Mouse (Mus musculus): ENCODE results near the gene Ccdc18. TPM values are rescaled to one million over a fixed set of nuclear protein-coding genes. Genes with fewer than 3 reads are reported as not detected.
A peak's percentile ranks its signal among the peaks of the same experiment; 100 is the strongest.

Gene Ccdc18
- total and polyA plus RNA-seq, 3 experiments, result 2.3 to 3.0 TPM; not detected in 1

GRCm38 (mm10) chr5:108211512-108211911, 78.8 kb downstream of the Ccdc18 start:
- DNase-seq (ENCODE audit: low read depth, low spot score), result peak; percentile 28
- Histone ChIP-seq H3K9me3 (replicated peaks; ENCODE audit: insufficient read depth, low read length) (no peaks in the 10 kb centered on the region), H3K9ac (ENCODE audit: control insufficient read depth, low read depth, low read length, poor library complexity, severe bottlenecking) (no peak overlapping the region), H3K27ac (ENCODE audit: control insufficient read depth, low read depth, low read length) (peak overlapping the region; percentile 42; the same call in 1 of the 2 replicates), H3K27me3 (ENCODE audit: control insufficient read depth in 1 of 2, insufficient read depth in 2 of 2, low read length in 2 of 2) (no peaks in the 10 kb centered on the region), H3K79me2 (ENCODE audit: control insufficient read depth, insufficient read depth, low read length, poor library complexity) (no peaks in the 10 kb centered on the region), H3K4me3 (ENCODE audit: control insufficient read depth in 1 of 2, insufficient read depth in 1 of 2, low read depth in 2 of 2, low read length in 2 of 2) (no peak overlapping the region), H3K36me3 (ENCODE audit: control insufficient read depth in 1 of 2, insufficient read depth in 2 of 2, low read length in 2 of 2) (peaks cover 0 to 10% of the 10 kb centered on the region in 2 experiments; a peak in 2 of 4 replicates), H3K4me1 (ENCODE audit: control insufficient read depth in 1 of 2, insufficient read depth in 2 of 2, low read length in 2 of 2) (peaks cover 3 to 4% of the 10 kb centered on the region in 2 experiments; a peak in 3 of 4 replicates)
- TF ChIP-seq NELFE (IDR thresholded peaks at IDR 0.05; ENCODE audit: low read depth, low read length) (no peak), BHLHE40 (IDR thresholded peaks at IDR 0.05; ENCODE audit: borderline replicate concordance, low read depth, low read length) (no peak), ELF1 (IDR thresholded peaks at IDR 0.05; ENCODE audit: low read depth, low read length) (no peak), POLR2AphosphoS2 (IDR thresholded peaks at IDR 0.05; ENCODE audit: low read length) (no peak), NRF1 (IDR thresholded peaks at IDR 0.05; ENCODE audit: insufficient read depth, low read depth, low read length, poor library complexity, severe bottlenecking) (no peak), MAFK (IDR thresholded peaks at IDR 0.05; ENCODE audit: borderline replicate concordance, low read depth, low read length) (no peak), MYB (IDR thresholded peaks at IDR 0.05; ENCODE audit: low read depth, low read length) (no peak), EP300 (IDR thresholded peaks at IDR 0.05; ENCODE audit: low read depth in 1 of 2, low read length in 2 of 2) (peak; percentile 36 to 58)

GRCm38 (mm10) chr5:108214928-108215327, 82.3 kb downstream of the Ccdc18 start:
- Histone ChIP-seq H3K79me2 (ENCODE audit: control insufficient read depth, insufficient read depth, low read length, poor library complexity) (no peaks in the 10 kb centered on the region), H3K27me3 (ENCODE audit: control insufficient read depth in 1 of 2, insufficient read depth in 2 of 2, low read length in 2 of 2) (no peaks in the 10 kb centered on the region), H3K4me3 (ENCODE audit: control insufficient read depth in 1 of 2, insufficient read depth in 1 of 2, low read depth in 2 of 2, low read length in 2 of 2) (no peak overlapping the region), H3K9ac (ENCODE audit: control insufficient read depth, low read depth, low read length, poor library complexity, severe bottlenecking) (no peak overlapping the region), H3K27ac (ENCODE audit: control insufficient read depth, low read depth, low read length) (no peak overlapping the region), H3K4me1 (ENCODE audit: control insufficient read depth in 1 of 2, insufficient read depth in 2 of 2, low read length in 2 of 2) (peaks cover 3 to 4% of the 10 kb centered on the region in 2 experiments; a peak in 3 of 4 replicates), H3K9me3 (replicated peaks; ENCODE audit: insufficient read depth, low read length) (no peaks in the 10 kb centered on the region), H3K36me3 (ENCODE audit: control insufficient read depth in 1 of 2, insufficient read depth in 2 of 2, low read length in 2 of 2) (peaks cover 0 to 10% of the 10 kb centered on the region in 2 experiments; a peak in 2 of 4 replicates)
- no peak for TF ChIP-seq E2F4 (IDR thresholded peaks at IDR 0.05; ENCODE audit: borderline replicate concordance, low read depth, low read length)
- no peak for TF ChIP-seq GABPA (IDR thresholded peaks at IDR 0.05; ENCODE audit: low read depth, low read length)
- TF ChIP-seq MXI1 (IDR thresholded peaks at IDR 0.05; ENCODE audit: low read depth, low read length), result no peak
- no peak for TF ChIP-seq USF2 (IDR thresholded peaks at IDR 0.05; ENCODE audit: borderline replicate concordance in 1 of 2, insufficient read depth in 1 of 2, low read depth in 1 of 2, low read length in 2 of 2)
- TF ChIP-seq ETS1 (IDR thresholded peaks at IDR 0.05; ENCODE audit: low read depth, low read length), result no peak
- no peak for DNase-seq (ENCODE audit: low read depth, low spot score)

GRCm38 (mm10) chr5:108224077-108224476, 91.4 kb downstream of the Ccdc18 start:
- no peaks in the 10 kb centered on the region for H3K9me3 ChIP-seq (replicated peaks; ENCODE audit: insufficient read depth, low read length)
- no peak overlapping the region for H3K27ac ChIP-seq (ENCODE audit: control insufficient read depth, low read depth, low read length)
- H3K4me3 ChIP-seq (ENCODE audit: control insufficient read depth in 1 of 2, insufficient read depth in 1 of 2, low read depth in 2 of 2, low read length in 2 of 2), result no peak overlapping the region
- no peaks in the 10 kb centered on the region for H3K79me2 ChIP-seq (ENCODE audit: control insufficient read depth, insufficient read depth, low read length, poor library complexity)
- H3K4me1 ChIP-seq (ENCODE audit: control insufficient read depth in 1 of 2, insufficient read depth in 2 of 2, low read length in 2 of 2), result no peaks in the 10 kb centered on the region
- no peak overlapping the region for H3K9ac ChIP-seq (ENCODE audit: control insufficient read depth, low read depth, low read length, poor library complexity, severe bottlenecking)
- no peaks in the 10 kb centered on the region for H3K27me3 ChIP-seq (ENCODE audit: control insufficient read depth in 1 of 2, insufficient read depth in 2 of 2, low read length in 2 of 2)
- H3K36me3 ChIP-seq (ENCODE audit: control insufficient read depth in 1 of 2, insufficient read depth in 2 of 2, low read length in 2 of 2), result no peaks in the 10 kb centered on the region; a peak in 2 of 4 replicates
- DNase-seq (ENCODE audit: low read depth, low spot score), result peak; percentile 45
- TF ChIP-seq ZMIZ1 (IDR thresholded peaks at IDR 0.05; ENCODE audit: low read depth, low read length), result no peak
- no peak for TF ChIP-seq ZKSCAN1 (IDR thresholded peaks at IDR 0.05; ENCODE audit: low read depth, low read length)
- 0 out of 2 replicates have a peak, but pooled peaks have one; percentile 11 for TF ChIP-seq TCF12 (IDR thresholded peaks at IDR 0.05; ENCODE audit: low read depth, low read length)
- peak; percentile 49 for TF ChIP-seq TAL1 (IDR thresholded peaks at IDR 0.05; ENCODE audit: low read length)
- no peak for TF ChIP-seq E2F4 (IDR thresholded peaks at IDR 0.05; ENCODE audit: borderline replicate concordance, low read depth, low read length)
- TF ChIP-seq CHD2 (IDR thresholded peaks at IDR 0.05; ENCODE audit: low read length), result no peak
- no peak for TF ChIP-seq GABPA (IDR thresholded peaks at IDR 0.05; ENCODE audit: low read depth, low read length)
- TF ChIP-seq KAT2A (conservative IDR thresholded peaks at IDR 0.05; ENCODE audit: low read depth, low read length), result no peak
- no peak for TF ChIP-seq RAD21 (IDR thresholded peaks at IDR 0.05; ENCODE audit: low read depth, low read length)
- TF ChIP-seq BHLHE40 (IDR thresholded peaks at IDR 0.05; ENCODE audit: borderline replicate concordance, low read depth, low read length), result no peak
- peak; percentile 76 for TF ChIP-seq ZNF384 (IDR thresholded peaks at IDR 0.05; ENCODE audit: low read depth, low read length)
- TF ChIP-seq SMC3 (IDR thresholded peaks at IDR 0.05; ENCODE audit: low read depth, low read length), result no peak
- TF ChIP-seq TBP (IDR thresholded peaks at IDR 0.05; ENCODE audit: low read depth, low read length), result no peak
- no peak for TF ChIP-seq USF1 (IDR thresholded peaks at IDR 0.05; ENCODE audit: low read depth, low read length)
- no peak for TF ChIP-seq POLR2A (IDR thresholded peaks at IDR 0.05; ENCODE audit: control insufficient read depth in 1 of 2, insufficient read depth in 1 of 2, low read depth in 1 of 2, low read length in 2 of 2, poor library complexity in 1 of 2)
- no peak for TF ChIP-seq MXI1 (IDR thresholded peaks at IDR 0.05; ENCODE audit: low read depth, low read length)
- TF ChIP-seq RCOR1 (IDR thresholded peaks at IDR 0.05; ENCODE audit: low read depth, low read length), result peak; percentile 87

Measured in MEL (cell line).